Mouse (Mus musculus) testis, adult 2 months (tissue): Measurements from ENCODE around the gene Clnk. TPM values are rescaled to one million over a fixed set of nuclear protein-coding genes. Genes with fewer than 3 reads are reported as not detected.

Experiments used
- H3K27ac ChIP-seq: fragments of 200-500 bp; 2 replicates; pipeline ENCODE4 v1.5.1; 2012; ENCODE audit warnings: low read depth, low read length; ENCODE audit not compliant: control insufficient read depth, insufficient read depth
- H3K27me3 ChIP-seq: fragments of 200-500 bp; 2 replicates; pipeline ENCODE4 v1.6.1; 2012; ENCODE audit warnings: mild to moderate bottlenecking, low read length, moderate library complexity; ENCODE audit not compliant: control insufficient read depth, insufficient read depth
- H3K36me3 ChIP-seq: fragments of 200-500 bp; 2 replicates; pipeline ENCODE4 v1.6.1; 2012; ENCODE audit warnings: mild to moderate bottlenecking, low read length; ENCODE audit not compliant: control insufficient read depth, insufficient read depth
- H3K4me1 ChIP-seq: fragments of 200-500 bp; 2 replicates; pipeline ENCODE4 v1.6.1; 2012; ENCODE audit warnings: low read length; ENCODE audit not compliant: control insufficient read depth, insufficient read depth
- H3K4me3 ChIP-seq: fragments of 200-500 bp; 2 replicates; pipeline ENCODE4 v1.5.1; 2012; ENCODE audit warnings: low read depth, mild to moderate bottlenecking, low read length, moderate library complexity, mixed read lengths; ENCODE audit not compliant: control insufficient read depth
- CTCF ChIP-seq: fragments of 200-500 bp; IDR thresholded peaks from 2 replicates; pipeline ENCODE4 v1.5.1; 2012; ENCODE audit warnings: low read depth, mild to moderate bottlenecking, inconsistent platforms, low read length, moderate library complexity; ENCODE audit not compliant: control insufficient read depth, insufficient read depth, insufficient replicate concordance
- POLR2A ChIP-seq: fragments of 200-500 bp; IDR thresholded peaks from 2 replicates; pipeline ENCODE4 v1.6.1; 2012; ENCODE audit warnings: low read depth, mild to moderate bottlenecking, inconsistent platforms, low read length, moderate library complexity; ENCODE audit not compliant: control insufficient read depth
- polyA plus RNA-seq: library from polyadenylated mRNA; depleted of rRNA; stranded (reverse); fragments of >200 nt; gene quantifications from 2 replicates; pipeline ENCODE4 v1.2.3, GENCODE M21; 2012; rRNA removed

The Clnk gene
- polyA plus RNA-seq, 1 experiment: 1.6 TPM

DNA sequence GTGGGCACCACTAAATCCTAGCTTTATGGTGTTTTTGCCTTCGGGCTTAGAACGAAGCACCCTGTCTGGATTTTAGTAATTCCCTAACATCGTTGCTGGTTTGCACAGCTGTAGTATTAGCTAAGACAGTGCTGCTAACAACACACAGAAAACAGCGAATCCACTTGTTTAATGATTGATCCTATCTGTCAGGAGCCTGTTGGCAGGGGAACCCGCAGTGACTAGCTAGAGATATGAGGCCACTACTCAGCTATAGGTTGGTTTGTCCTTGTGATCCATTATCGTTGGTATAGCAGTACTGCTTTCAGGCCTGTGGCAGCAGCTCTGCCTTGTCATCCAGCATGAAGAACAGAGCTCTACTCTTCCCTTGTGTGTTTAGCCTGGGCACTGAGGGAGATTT lies 183.8 kb downstream of the Clnk start:
- Histone ChIP-seq H3K4me3 (no peak overlapping the region), H3K27ac (no peak overlapping the region), H3K4me1 (no peaks in the 10 kb centered on the region), H3K27me3 (no peaks in the 10 kb centered on the region), H3K36me3 (no peaks in the 10 kb centered on the region)
- no peak for TF ChIP-seq POLR2A
- TF ChIP-seq CTCF: no peak

DNA sequence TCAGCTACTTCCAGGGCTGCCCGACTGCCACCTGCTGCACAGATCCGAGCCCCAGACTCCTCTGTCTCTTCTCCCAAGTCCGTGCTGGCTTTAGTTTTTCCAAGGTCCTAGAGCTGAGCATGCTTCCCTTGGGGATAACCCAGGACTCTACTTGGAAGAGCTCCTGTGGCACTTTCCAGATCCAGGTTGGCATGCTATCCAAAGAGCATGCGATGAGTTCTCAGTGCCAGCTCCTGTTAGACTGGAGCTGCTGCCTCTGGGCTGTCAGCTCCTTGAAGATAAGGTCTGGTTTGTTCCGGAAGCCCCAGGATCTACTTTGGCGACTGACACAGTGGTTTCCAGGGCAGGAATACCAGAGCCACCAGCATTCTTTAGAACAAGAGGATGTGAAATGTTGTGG lies 187.4 kb downstream of the Clnk start:
- Histone ChIP-seq H3K27me3 (no peaks in the 10 kb centered on the region), H3K36me3 (no peaks in the 10 kb centered on the region), H3K4me3 (no peak overlapping the region), H3K27ac (no peak overlapping the region), H3K4me1 (peaks cover 3% of the 10 kb centered on the region)
- TF ChIP-seq POLR2A: no peak
- TF ChIP-seq CTCF: no peak

DNA sequence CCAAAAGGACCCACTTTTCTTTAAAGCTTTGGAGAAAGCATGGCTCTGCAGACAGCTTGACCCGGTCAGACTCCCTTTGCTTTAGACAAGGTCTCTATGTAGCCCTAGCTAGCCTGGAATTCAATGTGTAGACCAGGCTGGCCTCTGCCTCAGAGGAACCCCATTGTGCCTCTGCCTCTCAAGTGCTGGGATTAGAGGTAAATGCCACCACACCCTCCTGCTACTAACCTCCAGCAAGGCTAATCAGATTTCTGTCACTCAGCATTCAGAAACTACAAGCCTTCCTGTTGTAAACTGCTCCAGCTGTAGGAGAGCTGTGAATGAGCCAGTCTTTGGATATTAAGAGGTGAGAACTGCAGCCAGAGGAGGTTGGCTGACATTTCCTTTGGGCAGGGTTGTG lies 188.9 kb downstream of the Clnk start:
- H3K4me3 ChIP-seq: no peak overlapping the region

DNA sequence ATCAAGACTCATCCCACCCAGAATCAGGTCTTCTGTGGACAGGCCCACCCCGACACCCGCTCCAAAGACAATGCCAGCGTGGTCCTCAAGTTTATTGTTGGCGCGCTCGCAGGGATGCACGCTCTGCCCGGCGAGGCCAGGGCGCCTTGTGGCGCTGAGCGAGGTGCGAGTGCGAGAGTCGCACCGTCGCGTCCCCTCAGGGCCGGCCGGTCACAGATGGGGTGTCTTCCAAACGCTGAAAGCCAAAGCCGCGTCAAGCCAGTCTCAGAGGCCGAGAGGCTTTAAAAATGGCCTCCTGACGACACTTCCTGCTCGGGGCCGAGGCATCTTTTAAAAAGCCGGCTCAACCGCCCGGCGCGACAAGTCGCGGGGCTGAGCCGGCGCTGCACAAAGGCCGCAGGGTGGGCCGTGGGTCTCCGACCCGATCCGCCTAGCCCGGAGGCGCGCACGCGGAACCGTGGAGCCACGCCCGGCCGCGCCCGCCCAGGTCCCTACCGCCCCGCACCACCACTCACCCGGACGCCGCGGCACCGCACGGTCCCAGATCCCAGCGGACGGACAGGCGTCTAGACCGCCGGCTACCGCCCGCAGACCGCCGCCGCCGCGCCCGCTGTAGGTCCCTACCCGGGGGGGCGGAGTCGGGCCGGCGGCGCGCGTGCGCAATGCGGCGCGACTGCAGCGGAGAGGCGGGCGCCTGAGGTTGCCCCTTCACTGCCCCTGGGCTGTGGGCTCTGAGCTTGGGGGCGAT lies 192.3 kb downstream of the Clnk start, which contains the start of gene Zfp518b:
Gene Zfp518b, minus strand, starts transcription at position 663 of the 748 bp plus-strand sequence.
- Histone ChIP-seq H3K4me1 (peaks cover 3% of the 10 kb centered on the region), H3K27ac (peak within 1 kb of the TSS; percentile 40; the same call in 1 of the 2 replicates), H3K36me3 (no peaks in the 10 kb centered on the region), H3K4me3 (peak within 1 kb of the TSS; percentile 91), H3K27me3 (no peaks in the 10 kb centered on the region)
- TF ChIP-seq POLR2A: peak; percentile 7; the same call in 1 of the 2 replicates
- TF ChIP-seq CTCF: no peak

More for the DNA sequence above, 188.9 kb downstream of the Clnk start:
- H3K4me1 ChIP-seq: peaks cover 3% of the 10 kb centered on the region
- no peak overlapping the region for H3K27ac ChIP-seq
- no peaks in the 10 kb centered on the region for H3K27me3 ChIP-seq
- no peak for TF ChIP-seq POLR2A
- no peak for TF ChIP-seq CTCF
- no peaks in the 10 kb centered on the region for H3K36me3 ChIP-seq

DNA sequence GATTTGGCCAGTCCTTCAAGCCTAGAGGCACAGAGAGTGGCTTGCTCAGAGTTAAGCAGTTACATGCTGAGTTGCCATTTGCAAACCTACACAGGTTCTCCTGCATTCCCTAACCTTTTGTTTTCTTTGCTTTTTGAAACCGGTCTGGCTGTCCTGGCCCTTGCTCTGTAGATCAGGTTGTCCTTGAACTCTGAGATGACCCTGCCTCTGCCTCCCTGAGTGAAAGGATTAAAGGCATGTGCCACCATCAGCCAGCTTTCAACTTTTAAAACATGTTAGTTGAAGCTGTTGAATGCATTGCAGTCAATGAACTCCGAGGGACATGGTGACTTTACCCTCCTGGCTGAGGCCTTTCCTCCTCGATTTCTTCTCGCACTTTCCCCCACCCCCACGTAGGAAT lies 217.8 kb downstream of the Clnk start:
- Histone ChIP-seq H3K36me3 (no peaks in the 10 kb centered on the region), H3K27ac (no peak overlapping the region), H3K4me1 (peaks cover 3% of the 10 kb centered on the region; the same call in 1 of the 2 replicates), H3K27me3 (no peaks in the 10 kb centered on the region), H3K4me3 (no peak overlapping the region)
- TF ChIP-seq POLR2A: no peak
- no peak for TF ChIP-seq CTCF

Other genes with a start within 250 kb of the Clnk start
- 1.2 and 1.3 TPM in 2 replicates for gene Zfp518b, start 192.0 kb downstream of the Clnk start, polyA plus RNA-seq